Mouse (Mus musculus) forebrain, embryonic 16.5 days (tissue): ENCODE measurements around the gene Fam178b. TPM values are rescaled to one million over a fixed set of nuclear protein-coding genes. Genes with fewer than 3 reads are reported as not detected.

Source experiments
- ATAC-seq: fragments of 200-750 bp; cut with Nextera tagmentation; 2 replicates; pipeline ENCODE4 v1.8.0; 2017; ENCODE audit warnings: mild to moderate bottlenecking, moderate library complexity
- H3K27ac ChIP-seq: fragments of 300-500 bp; sonication (generic); 2 replicates; pipeline ENCODE4 v1.5.1; 2014; ENCODE audit warnings: low read length, control low read depth
- H3K27me3 ChIP-seq: fragments of 300-500 bp; sonication (generic); replicated peaks from 2 replicates; pipeline ENCODE4 v1.6.1; 2014; ENCODE audit warnings: low read length; ENCODE audit not compliant: control insufficient read depth, insufficient read depth
- H3K36me3 ChIP-seq: fragments of 300-500 bp; sonication (generic); 2 replicates; pipeline ENCODE4 v1.6.1; 2014; ENCODE audit not compliant: control insufficient read depth, insufficient read depth
- H3K4me1 ChIP-seq: fragments of 300-500 bp; sonication (generic); replicated peaks from 2 replicates; pipeline ENCODE4 v1.6.1; 2014; ENCODE audit warnings: low read length; ENCODE audit not compliant: control insufficient read depth, insufficient read depth
- H3K4me2 ChIP-seq: fragments of 300-500 bp; sonication (generic); 2 replicates; pipeline ENCODE4 v1.6.1; 2014; ENCODE audit warnings: mild to moderate bottlenecking, low read length, control low read depth
- H3K4me3 ChIP-seq: fragments of 300-500 bp; sonication (generic); replicated peaks from 2 replicates; pipeline ENCODE4 v1.5.1; 2014; ENCODE audit warnings: mild to moderate bottlenecking, low read length, control low read depth
- H3K9ac ChIP-seq: fragments of 300-500 bp; sonication (generic); replicated peaks from 2 replicates; pipeline ENCODE4 v1.6.1; 2014; ENCODE audit warnings: low read depth, low read length, control low read depth
- H3K9me3 ChIP-seq: fragments of 300-500 bp; sonication (generic); 2 replicates; pipeline ENCODE4 v1.6.1; 2016; ENCODE audit warnings: low read length; ENCODE audit not compliant: control insufficient read depth
- WGBS: fragments of 180-500 bp; shearing (Covaris S2); extraction: QIAGEN DNeasy Blood & Tissue Kit; methylation state at CpG from one replicate; pipeline ENCODE4 v1.1.7; 2014; 5-methylcytosine and 5-hydroxymethylcytosine counted together
- polyA plus RNA-seq: library from polyadenylated mRNA; unstranded; fragments of >200 nt; fragmentation: Nextera tagmentation; extraction: Ambion mirVana; gene quantifications from 2 replicates; pipeline ENCODE4 v1.2.1, GENCODE M21; 2015

The Fam178b gene
- polyA plus RNA-seq, 1 experiment from 2014 or later: not detected

- no peaks in the 10 kb centered on the region for H3K27me3 ChIP-seq
- peaks cover 19% of the 10 kb centered on the region for H3K36me3 ChIP-seq
- ATAC-seq: no peak
- H3K27ac ChIP-seq: no peak overlapping the region
- H3K9ac ChIP-seq: peak overlapping the region; percentile 96
- H3K4me1 ChIP-seq: peaks cover 19% of the 10 kb centered on the region
- peak overlapping the region; percentile 95 for H3K4me3 ChIP-seq
- 71% methylated on average over 1 of the region's 1 CpGs for WGBS
- no peaks in the 10 kb centered on the region for H3K9me3 ChIP-seq
- peak overlapping the region; percentile 85 for H3K4me2 ChIP-seq
Observed at GRCm38 (mm10) chr1:36708626-36709025, 25.6 kb upstream of the Fam178b start.

GRCm38 (mm10) chr1:36707797-36708196, 24.8 kb upstream of the Fam178b start:
- 72% methylated on average over 3 of the region's 3 CpGs for WGBS
- Histone ChIP-seq H3K4me1 (peaks cover 19% of the 10 kb centered on the region), H3K4me2 (no peak overlapping the region), H3K9ac (no peak overlapping the region), H3K27ac (no peak overlapping the region), H3K4me3 (no peak overlapping the region), H3K27me3 (no peaks in the 10 kb centered on the region), H3K36me3 (peaks cover 22% of the 10 kb centered on the region), H3K9me3 (no peaks in the 10 kb centered on the region)
- no peak for ATAC-seq

DNA sequence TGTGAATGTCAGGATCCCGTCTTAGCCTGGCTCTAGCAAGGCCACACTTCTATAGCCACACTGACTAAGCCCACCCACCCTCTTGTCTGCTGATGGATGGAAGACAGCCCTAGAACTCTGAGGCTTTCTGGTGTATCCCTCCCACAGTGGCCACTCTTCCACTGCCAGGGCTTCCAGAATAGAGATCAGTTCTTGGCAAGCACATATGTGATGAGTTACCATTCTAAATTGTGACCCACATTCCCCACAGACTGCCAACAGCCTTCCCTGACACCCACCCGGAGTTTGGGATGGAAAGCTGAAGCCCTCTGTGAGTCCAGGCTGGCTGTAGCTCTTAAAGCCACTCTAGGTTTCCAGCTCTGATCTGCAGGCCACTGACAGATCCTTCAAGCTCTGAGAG, 24.2 kb upstream of the Fam178b start:
- WGBS: 71% methylated on average over 2 of the region's 2 CpGs
- peaks cover 26% of the 10 kb centered on the region for H3K36me3 ChIP-seq

DNA sequence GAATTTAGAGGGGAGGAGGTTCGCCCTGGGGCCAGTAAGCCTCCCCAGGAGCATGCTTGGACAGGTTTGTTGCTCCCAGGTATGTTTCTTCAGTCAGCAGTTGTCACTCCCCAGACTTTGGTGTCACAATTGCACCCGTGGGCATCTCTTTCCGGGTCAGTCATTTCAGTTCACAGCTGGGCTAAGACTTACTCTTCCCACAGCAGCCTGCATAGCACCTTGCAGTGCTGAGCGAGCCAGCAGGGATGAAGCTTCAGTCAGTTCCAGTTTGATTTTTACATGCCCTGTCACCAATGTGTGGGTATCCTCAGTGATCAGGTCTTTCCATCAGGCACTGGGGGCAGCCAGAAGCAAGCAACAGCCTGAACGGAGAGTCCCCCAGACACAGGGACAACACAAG, 14.0 kb upstream of the Fam178b start:
- Histone ChIP-seq H3K27me3 (no peaks in the 10 kb centered on the region), H3K4me1 (peaks cover 5% of the 10 kb centered on the region), H3K4me3 (no peak overlapping the region), H3K4me2 (no peak overlapping the region), H3K9ac (no peak overlapping the region), H3K36me3 (peaks cover 26% of the 10 kb centered on the region), H3K27ac (no peak overlapping the region), H3K9me3 (no peaks in the 10 kb centered on the region)
- no peak for ATAC-seq
- WGBS: 77% methylated on average over 5 of the region's 5 CpGs

More for the DNA sequence above, 24.2 kb upstream of the Fam178b start:
- Histone ChIP-seq H3K4me3 (no peak overlapping the region), H3K27ac (no peak overlapping the region), H3K4me1 (peaks cover 19% of the 10 kb centered on the region), H3K9me3 (no peaks in the 10 kb centered on the region), H3K4me2 (no peak overlapping the region), H3K27me3 (no peaks in the 10 kb centered on the region), H3K9ac (0 out of 2 replicates have a peak overlapping the region, but pooled peaks have one; percentile 11)
- no peak for ATAC-seq

DNA sequence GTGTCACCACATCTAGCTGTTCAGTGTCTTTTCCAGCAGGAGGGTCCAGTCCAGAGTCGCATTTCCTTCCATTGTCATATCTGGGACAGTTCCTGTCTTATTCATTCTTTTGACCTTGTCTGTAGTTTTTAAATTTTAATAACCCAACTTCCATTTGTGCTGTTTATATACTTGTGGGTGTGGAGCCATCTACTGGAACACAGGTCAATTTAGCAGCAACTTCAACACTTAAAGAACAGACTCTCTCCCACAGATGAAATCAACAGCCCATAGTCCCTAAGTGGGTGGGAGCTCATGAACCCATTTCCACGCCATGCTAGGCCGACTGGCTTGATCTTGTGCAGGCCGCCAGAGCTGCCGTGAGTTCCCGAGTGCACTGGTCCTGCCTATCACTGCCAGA, 13.4 kb upstream of the Fam178b start:
- Histone ChIP-seq H3K36me3 (peaks cover 22% of the 10 kb centered on the region), H3K4me3 (no peak overlapping the region), H3K27ac (no peak overlapping the region), H3K4me2 (no peak overlapping the region), H3K9me3 (no peaks in the 10 kb centered on the region), H3K4me1 (peaks cover 7% of the 10 kb centered on the region), H3K9ac (no peak overlapping the region), H3K27me3 (no peaks in the 10 kb centered on the region)
- no peak for ATAC-seq
- WGBS: 80% methylated on average over 6 of the region's 6 CpGs

DNA sequence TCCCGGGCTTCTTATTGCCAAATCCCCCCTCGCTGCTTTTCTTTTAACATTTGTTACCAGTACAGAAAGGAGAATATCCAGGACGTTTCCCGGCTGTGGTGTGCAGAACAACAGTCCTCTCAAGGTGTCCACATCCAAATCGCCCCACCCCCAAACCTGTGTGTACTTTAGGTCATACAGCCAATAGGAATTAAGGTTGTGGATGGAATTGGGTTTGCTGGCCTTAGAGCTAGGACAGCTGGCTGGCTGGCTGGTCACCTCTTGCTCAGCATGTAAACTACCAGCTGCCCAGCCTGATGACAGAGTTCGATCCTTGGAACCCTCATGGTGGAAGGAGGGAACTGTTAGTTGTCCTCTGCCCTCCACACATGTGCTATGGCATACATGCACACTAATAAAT, 11.9 kb upstream of the Fam178b start:
- H3K4me3 ChIP-seq: no peak overlapping the region
- no peak for ATAC-seq
- no peak overlapping the region for H3K27ac ChIP-seq
- 88% methylated on average over 6 of the region's 6 CpGs for WGBS
- H3K9me3 ChIP-seq: no peaks in the 10 kb centered on the region
- H3K36me3 ChIP-seq: peaks cover 21% of the 10 kb centered on the region
- H3K27me3 ChIP-seq: no peaks in the 10 kb centered on the region
- H3K4me2 ChIP-seq: no peak overlapping the region
- H3K4me1 ChIP-seq: peaks cover 10% of the 10 kb centered on the region
- H3K9ac ChIP-seq: no peak overlapping the region

GRCm38 (mm10) chr1:36691271-36692155, 8.5 kb upstream of the Fam178b start, which contains the start of gene Cox5b:
Gene Cox5b (plus strand): TSS chr1:36691449.
- peak within 1 kb of the TSS; percentile 71 for H3K9ac ChIP-seq
- peak within 1 kb of the TSS; percentile 25; the same call in 1 of the 2 replicates for H3K27ac ChIP-seq

DNA sequence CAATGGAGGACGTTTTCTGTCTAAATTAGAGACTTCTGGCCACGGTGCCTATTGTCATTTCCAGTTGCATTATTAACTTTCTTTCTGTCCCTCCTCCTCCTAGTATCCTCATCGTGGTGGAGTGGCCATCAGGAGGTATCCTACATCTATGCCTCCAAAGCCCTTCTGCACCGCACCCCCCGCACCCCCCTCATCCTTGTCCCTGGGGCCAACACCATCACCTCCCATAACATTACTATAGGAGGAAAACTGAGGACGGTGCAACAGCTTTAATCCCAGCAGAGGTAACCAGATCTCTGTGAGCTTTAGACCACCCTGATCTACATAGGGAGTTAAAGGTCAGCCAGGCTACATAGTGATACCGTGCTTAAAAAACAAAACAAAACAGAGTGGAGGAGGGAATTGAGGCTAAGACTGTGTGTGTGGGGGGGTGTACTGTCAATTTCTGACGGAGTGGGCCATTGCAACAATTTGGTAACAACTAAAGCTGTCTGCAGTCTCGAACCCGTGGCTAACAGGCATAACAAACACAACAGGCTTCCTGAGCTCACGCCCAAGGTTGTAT, 7.8 kb upstream of the Fam178b start:
- Histone ChIP-seq H3K27ac (peak overlapping the region; percentile 25; the same call in 1 of the 2 replicates), H3K4me2 (peak overlapping the region; percentile 52), H3K27me3 (no peaks in the 10 kb centered on the region), H3K9ac (peak overlapping the region; percentile 47), H3K36me3 (peaks cover 14% of the 10 kb centered on the region), H3K9me3 (no peaks in the 10 kb centered on the region), H3K4me3 (peak overlapping the region; percentile 50), H3K4me1 (peaks cover 10% of the 10 kb centered on the region)
- peak; percentile 37 for ATAC-seq
- 66% methylated on average over 11 of the region's 11 CpGs for WGBS

More at GRCm38 (mm10) chr1:36691271-36692155, 8.5 kb upstream of the Fam178b start, which contains the start of gene Cox5b:
- H3K36me3 ChIP-seq: peaks cover 14% of the 10 kb centered on the region
- peaks cover 10% of the 10 kb centered on the region for H3K4me1 ChIP-seq
- 1% methylated on average over 68 of the region's 68 CpGs for WGBS
- peak; percentile 97 for ATAC-seq
- H3K4me3 ChIP-seq: peak within 1 kb of the TSS; percentile 50
- no peaks in the 10 kb centered on the region for H3K9me3 ChIP-seq
- peak within 1 kb of the TSS; percentile 82 for H3K4me2 ChIP-seq
- H3K27me3 ChIP-seq: no peaks in the 10 kb centered on the region

- H3K4me2 ChIP-seq: no peak overlapping the region
- H3K9me3 ChIP-seq: no peaks in the 10 kb centered on the region
- H3K4me3 ChIP-seq: no peak overlapping the region
- WGBS: 9% methylated on average over 13 of the region's 13 CpGs
- 0 out of 2 replicates have a peak overlapping the region, but pooled peaks have one; percentile 43 for H3K27ac ChIP-seq
- H3K36me3 ChIP-seq: no peaks in the 10 kb centered on the region
- peak; percentile 85 for ATAC-seq
- H3K9ac ChIP-seq: no peak overlapping the region
- no peaks in the 10 kb centered on the region for H3K4me1 ChIP-seq
- H3K27me3 ChIP-seq: no peaks in the 10 kb centered on the region
Observed at GRCm38 (mm10) chr1:36683810-36684467, 956 bp upstream of the Fam178b start.
